Mouse (Mus musculus): Measurements from ENCODE around the gene Unc5cl.

- TF ChIP-seq EP300 (IDR thresholded peaks at IDR 0.05; ENCODE audit: low read depth) (no peak), CTCF (IDR thresholded peaks at IDR 0.05; ENCODE audit: low read depth) (peak; percentile 28; the same call in 1 of the 2 replicates)
Measured at GRCm38 (mm10) chr17:48442745-48443457, 11.8 kb upstream of the Unc5cl start.
